Mouse (Mus musculus): ENCODE measurements at regions not wholly inside any gene's neighbourhood (a gene's known extent, or its start where the extent isn't known, plus 50 kb on each side); places are given as distances from the start of the nearest gene placed in this dataset.

DNA sequence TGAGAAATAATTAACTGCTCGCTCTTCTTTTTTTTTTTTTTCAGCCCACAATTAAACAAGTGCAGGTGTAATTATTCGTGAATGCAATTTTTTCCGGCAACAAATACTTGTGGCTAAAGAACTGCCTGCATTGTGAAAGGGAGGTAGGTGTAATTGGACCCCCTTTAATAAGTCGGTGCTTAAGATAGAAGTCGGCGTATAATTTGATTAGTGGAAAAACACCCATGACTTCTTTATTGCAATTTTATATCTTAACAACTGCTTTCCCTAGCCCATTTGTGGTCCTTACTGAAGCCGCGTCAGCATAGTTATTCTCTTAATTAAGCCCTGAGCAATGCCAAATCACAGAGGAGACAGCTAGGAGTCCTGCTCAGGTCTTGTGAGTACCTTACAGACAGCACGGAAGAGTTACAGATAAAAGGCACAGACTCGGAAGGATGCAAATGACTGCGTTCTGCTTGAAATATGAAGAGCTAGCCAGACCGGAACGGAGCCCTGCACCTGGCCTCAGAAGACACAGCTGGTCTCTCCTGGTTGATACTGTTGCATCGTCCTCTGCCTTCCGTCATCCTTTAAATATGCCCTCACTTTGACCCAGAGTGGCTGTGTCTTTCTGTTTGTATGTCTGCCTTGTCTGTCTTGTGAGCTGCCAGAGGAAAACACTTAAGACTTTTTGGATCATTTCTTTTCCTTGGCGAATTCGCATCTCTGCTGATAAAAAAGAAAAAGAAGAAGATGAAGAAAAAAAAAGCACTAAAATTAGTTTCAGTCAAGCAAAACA is 69.5 kb upstream of the Cpm start:
- 67% methylated on average over 17 of the region's 17 CpGs for WGBS
- no peaks in the 10 kb centered on the region for H3K4me1 ChIP-seq (replicated peaks)
- H3K27ac ChIP-seq (ENCODE audit: poor library complexity, severe bottlenecking) = no peak overlapping the region
- H3K9ac ChIP-seq = no peak overlapping the region
- H3K27me3 ChIP-seq (replicated peaks) = peaks cover 3% of the 10 kb centered on the region; the same call in 1 of the 2 replicates
- no peak overlapping the region for H3K4me2 ChIP-seq
- no peaks in the 10 kb centered on the region for H3K36me3 ChIP-seq
- ATAC-seq (ENCODE audit: insufficient number of reproducible peaks, low FRiP score) = no peak
- no peaks in the 10 kb centered on the region for H3K9me3 ChIP-seq (replicated peaks)
- no peak overlapping the region for H3K4me3 ChIP-seq

DNA sequence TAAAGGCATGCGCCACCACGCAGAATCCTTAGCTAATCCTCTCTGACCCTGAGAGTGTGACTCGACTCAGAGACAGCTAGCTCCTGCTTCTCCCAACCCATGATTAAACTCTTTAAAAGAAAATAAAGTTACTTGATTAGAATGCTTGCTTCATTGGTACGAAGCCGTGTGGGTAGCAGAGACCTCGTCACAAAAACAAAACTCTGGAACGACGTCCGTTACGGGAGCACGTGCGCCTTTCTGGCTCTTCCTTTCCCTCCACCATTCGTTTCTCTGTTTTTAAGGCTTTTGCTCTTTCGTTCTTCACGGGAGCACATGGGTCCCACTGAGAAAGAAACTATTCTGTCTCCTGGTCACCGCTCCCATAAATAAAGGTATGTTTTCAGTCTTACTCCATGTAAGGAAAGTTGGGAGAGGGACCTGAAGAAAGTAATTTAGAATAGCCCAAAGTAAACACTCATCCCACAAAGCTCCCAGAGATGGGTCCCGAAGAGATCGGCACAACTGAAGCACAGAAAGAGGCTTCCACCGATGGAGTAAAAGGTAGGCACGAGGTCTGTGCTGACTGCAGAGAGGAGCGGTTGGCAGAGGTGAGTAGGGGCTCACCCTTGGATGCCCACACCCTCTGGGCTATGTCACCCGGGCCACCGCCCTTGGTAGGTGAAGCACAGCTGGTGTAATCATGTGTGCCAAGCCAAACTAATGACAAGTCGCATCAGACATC is 70.2 kb upstream of the Cpm start:
- no peaks in the 10 kb centered on the region for H3K36me3 ChIP-seq
- H3K27me3 ChIP-seq (replicated peaks) = peaks cover 6% of the 10 kb centered on the region; the same call in 1 of the 2 replicates
- H3K27ac ChIP-seq (ENCODE audit: poor library complexity, severe bottlenecking) = no peak overlapping the region
- WGBS = 87% methylated on average over 24 of the region's 24 CpGs
- H3K9me3 ChIP-seq (replicated peaks) = no peaks in the 10 kb centered on the region
- no peak for ATAC-seq (ENCODE audit: insufficient number of reproducible peaks, low FRiP score)
- no peak overlapping the region for H3K4me3 ChIP-seq
- H3K9ac ChIP-seq = no peak overlapping the region
- H3K4me1 ChIP-seq (replicated peaks) = no peaks in the 10 kb centered on the region
- H3K4me2 ChIP-seq = no peak overlapping the region

DNA sequence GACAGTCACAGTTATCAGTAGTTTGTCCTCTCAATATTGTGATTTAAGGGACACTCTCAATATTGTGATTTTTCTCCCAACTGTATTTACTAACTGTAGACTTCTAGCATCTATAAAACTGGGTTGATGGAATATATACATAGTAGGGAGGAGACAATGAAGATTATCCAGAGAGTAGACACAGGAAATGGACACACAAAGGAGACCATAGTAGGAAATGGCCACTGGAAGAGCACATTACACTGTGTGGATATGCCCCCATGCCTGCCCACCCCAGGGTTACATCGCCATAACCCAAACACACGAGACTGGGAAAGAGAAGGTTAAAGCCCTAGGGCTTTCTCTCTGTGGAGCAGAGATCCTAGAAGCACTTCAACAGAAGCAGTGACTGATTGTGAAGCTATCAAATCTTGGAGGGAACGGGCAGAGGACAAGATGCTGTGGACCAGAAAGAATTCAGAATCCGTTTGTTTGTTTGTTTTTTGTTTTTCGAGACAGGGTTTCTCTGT is 71.0 kb upstream of the Cpm start:
- H3K27me3 ChIP-seq (replicated peaks) = peaks cover 6% of the 10 kb centered on the region; the same call in 1 of the 2 replicates
- H3K9ac ChIP-seq = no peak overlapping the region
- H3K27ac ChIP-seq (ENCODE audit: poor library complexity, severe bottlenecking) = no peak overlapping the region
- H3K36me3 ChIP-seq = no peaks in the 10 kb centered on the region
- WGBS = 70% methylated on average over 5 of the region's 5 CpGs
- no peaks in the 10 kb centered on the region for H3K9me3 ChIP-seq (replicated peaks)
- H3K4me2 ChIP-seq = no peak overlapping the region
- no peaks in the 10 kb centered on the region for H3K4me1 ChIP-seq (replicated peaks)
- H3K4me3 ChIP-seq = no peak overlapping the region
- no peak for ATAC-seq (ENCODE audit: insufficient number of reproducible peaks, low FRiP score)

DNA sequence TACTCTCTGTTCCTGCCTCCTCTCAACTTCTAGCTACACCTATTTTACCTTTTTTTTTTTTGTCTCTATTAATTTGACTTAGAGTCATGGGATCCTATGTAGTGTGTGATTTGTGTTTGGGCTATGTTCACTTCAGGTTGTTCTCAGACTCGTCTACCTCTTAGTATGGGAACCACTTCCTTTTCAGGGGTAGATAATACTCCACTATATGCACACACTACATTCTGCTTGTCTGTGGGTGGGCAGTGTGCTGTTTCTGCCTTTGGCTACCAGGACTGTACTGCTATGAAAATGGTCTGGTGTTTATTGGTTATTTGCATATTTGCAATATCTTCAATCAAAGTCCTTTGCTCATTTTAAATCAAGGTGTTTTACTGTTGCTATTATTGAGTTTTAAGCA is 71.6 kb upstream of the Cpm start:
- no peak overlapping the region for H3K4me3 ChIP-seq
- no peaks in the 10 kb centered on the region for H3K4me1 ChIP-seq (replicated peaks)
- 84% methylated on average over 1 of the region's 1 CpGs for WGBS

DNA sequence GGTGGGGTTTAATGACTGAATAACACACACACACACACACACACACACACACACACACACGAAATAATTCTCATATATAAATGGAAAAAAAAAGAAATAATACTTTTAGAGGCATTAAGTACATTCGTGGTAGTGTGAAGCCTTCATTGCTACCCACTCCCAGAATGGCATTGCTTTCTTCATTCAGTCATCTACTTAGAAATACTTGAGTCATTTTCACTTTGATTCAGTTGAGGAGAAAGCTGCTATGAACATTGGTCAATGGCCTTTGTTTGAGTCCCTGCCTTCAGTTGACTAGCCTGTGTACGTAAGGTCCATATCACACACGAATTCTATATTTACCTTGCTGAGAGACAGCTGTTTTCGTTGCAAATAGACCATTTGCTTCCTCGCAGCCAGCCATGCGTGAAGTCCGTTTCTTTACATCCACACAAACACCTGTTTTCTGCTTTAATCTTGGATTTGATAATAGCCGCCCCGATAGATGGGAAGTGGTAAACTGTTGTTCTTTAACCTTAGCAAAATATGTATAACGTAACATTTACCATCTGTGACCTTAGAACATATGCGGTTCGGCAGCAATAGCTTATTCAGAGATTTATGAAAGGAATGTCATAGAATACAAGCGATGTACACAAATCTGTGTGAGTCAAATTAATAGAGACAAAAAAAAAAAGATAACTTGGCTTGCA is 72.3 kb upstream of the Cpm start:
- no peaks in the 10 kb centered on the region for H3K36me3 ChIP-seq
- WGBS = 80% methylated on average over 14 of the region's 14 CpGs
- H3K4me2 ChIP-seq = no peak overlapping the region
- ATAC-seq (ENCODE audit: insufficient number of reproducible peaks, low FRiP score) = no peak
- H3K4me1 ChIP-seq (replicated peaks) = no peaks in the 10 kb centered on the region
- no peak overlapping the region for H3K4me3 ChIP-seq
- H3K27me3 ChIP-seq (replicated peaks) = peaks cover 6% of the 10 kb centered on the region; the same call in 1 of the 2 replicates
- no peak overlapping the region for H3K9ac ChIP-seq
- H3K9me3 ChIP-seq (replicated peaks) = no peaks in the 10 kb centered on the region
- no peak overlapping the region for H3K27ac ChIP-seq (ENCODE audit: poor library complexity, severe bottlenecking)

More for the DNA sequence above, 71.6 kb upstream of the Cpm start:
- H3K9ac ChIP-seq = no peak overlapping the region
- peaks cover 6% of the 10 kb centered on the region; the same call in 1 of the 2 replicates for H3K27me3 ChIP-seq (replicated peaks)
- no peaks in the 10 kb centered on the region for H3K9me3 ChIP-seq (replicated peaks)
- no peak overlapping the region for H3K27ac ChIP-seq (ENCODE audit: poor library complexity, severe bottlenecking)
- no peak overlapping the region for H3K4me2 ChIP-seq
- no peak for ATAC-seq (ENCODE audit: insufficient number of reproducible peaks, low FRiP score)
- no peaks in the 10 kb centered on the region for H3K36me3 ChIP-seq

DNA sequence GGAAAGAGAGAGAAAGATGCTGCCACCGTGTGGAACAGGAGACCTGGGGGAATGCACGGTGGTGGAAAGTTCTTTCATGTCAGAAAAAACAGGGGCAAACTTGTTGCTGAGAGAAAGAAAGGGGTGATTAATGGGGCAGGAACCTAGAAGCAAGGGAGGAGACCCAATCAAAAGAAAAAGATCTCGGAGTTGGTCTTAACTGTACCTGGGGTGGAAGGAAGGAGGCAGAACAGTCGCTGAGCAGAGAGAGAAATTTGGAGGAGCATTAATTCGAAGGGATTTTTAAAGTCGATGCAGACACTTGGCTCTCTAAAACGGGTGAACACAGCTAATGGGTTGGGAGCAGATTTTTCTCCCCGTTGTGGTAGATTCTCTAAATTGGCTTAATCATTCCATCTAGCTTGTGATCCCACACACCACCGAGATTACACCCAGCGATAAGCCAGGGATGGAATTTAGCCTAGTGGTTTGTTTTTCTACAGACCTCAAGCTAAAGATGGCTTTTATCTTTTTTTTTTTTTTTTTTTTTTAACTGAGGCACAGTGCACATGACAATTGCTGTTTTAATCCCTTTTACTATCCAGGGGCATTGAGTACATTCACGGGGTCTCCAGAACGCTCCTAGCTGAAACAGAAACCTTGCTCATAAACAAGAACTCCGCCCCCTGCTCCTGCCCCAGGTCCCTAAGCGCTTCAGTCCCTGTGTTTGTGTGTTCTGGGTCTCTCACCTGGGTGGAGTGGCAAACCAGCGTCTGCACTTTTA is 73.1 kb upstream of the Cpm start:
- WGBS = 45% methylated on average over 15 of the region's 15 CpGs

DNA sequence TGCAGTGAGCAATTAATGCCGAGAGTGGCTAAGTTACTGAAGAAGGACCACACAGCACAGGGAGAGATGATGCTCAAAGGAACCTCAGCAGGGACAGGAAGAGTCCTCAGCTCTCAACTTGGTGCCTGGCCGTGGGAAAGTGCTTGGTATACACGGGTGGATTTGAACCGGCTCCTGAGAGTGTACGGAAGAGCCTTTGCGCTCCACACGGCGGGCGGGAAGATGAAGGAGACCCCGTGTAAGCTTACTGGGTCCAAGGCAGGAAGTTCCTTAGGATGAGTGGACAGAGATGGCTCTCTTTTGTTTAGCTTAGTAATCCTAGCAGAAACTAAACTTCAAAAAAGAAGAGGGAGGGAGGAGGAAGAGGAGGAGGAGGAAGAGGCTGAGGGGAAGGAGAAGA is 73.8 kb upstream of the Cpm start:
- ATAC-seq (ENCODE audit: insufficient number of reproducible peaks, low FRiP score) = no peak
- Histone ChIP-seq H3K4me3 (no peak overlapping the region), H3K36me3 (no peaks in the 10 kb centered on the region), H3K9ac (no peak overlapping the region), H3K27ac (ENCODE audit: poor library complexity, severe bottlenecking) (no peak overlapping the region), H3K4me2 (no peak overlapping the region), H3K9me3 (replicated peaks) (0 out of 2 replicates have a peak, but pooled peaks cover 5% of the 10 kb centered on the region), H3K4me1 (replicated peaks) (no peaks in the 10 kb centered on the region), H3K27me3 (replicated peaks) (peaks cover 6% of the 10 kb centered on the region; the same call in 1 of the 2 replicates)
- 82% methylated on average over 10 of the region's 10 CpGs for WGBS

More for the DNA sequence above, 73.1 kb upstream of the Cpm start:
- no peak for ATAC-seq (ENCODE audit: insufficient number of reproducible peaks, low FRiP score)
- no peaks in the 10 kb centered on the region for H3K36me3 ChIP-seq
- H3K9me3 ChIP-seq (replicated peaks) = 0 out of 2 replicates have a peak, but pooled peaks cover 4% of the 10 kb centered on the region
- no peak overlapping the region for H3K4me3 ChIP-seq
- H3K4me1 ChIP-seq (replicated peaks) = no peaks in the 10 kb centered on the region
- no peak overlapping the region for H3K9ac ChIP-seq
- H3K4me2 ChIP-seq = no peak overlapping the region
- no peak overlapping the region for H3K27ac ChIP-seq (ENCODE audit: poor library complexity, severe bottlenecking)
- peaks cover 6% of the 10 kb centered on the region; the same call in 1 of the 2 replicates for H3K27me3 ChIP-seq (replicated peaks)

DNA sequence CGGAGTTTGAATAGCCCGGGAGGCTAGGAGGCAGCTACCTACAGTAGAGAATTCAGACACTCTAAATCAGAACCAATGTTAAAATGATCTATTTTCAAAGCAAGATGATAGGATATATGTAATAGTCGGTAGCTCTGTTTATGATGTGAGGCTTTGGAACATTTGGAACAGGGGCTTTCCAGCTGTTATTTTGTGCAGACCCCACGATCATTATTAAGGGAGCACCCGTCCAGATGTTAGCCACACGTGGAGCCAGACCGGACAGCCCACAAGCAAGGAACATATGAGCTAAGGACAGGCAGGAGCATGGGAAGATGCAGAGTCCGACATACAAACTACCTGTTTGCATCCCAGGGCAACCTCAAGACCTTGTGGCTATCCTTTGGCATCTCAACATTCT is 74.3 kb upstream of the Cpm start:
- Histone ChIP-seq H3K36me3 (no peaks in the 10 kb centered on the region), H3K4me3 (no peak overlapping the region), H3K27me3 (replicated peaks) (peaks cover 6% of the 10 kb centered on the region; the same call in 1 of the 2 replicates), H3K4me1 (replicated peaks) (no peaks in the 10 kb centered on the region), H3K4me2 (no peak overlapping the region), H3K9me3 (replicated peaks) (0 out of 2 replicates have a peak, but pooled peaks cover 5% of the 10 kb centered on the region), H3K9ac (no peak overlapping the region), H3K27ac (ENCODE audit: poor library complexity, severe bottlenecking) (no peak overlapping the region)
- 83% methylated on average over 8 of the region's 8 CpGs for WGBS
- no peak for ATAC-seq (ENCODE audit: insufficient number of reproducible peaks, low FRiP score)

DNA sequence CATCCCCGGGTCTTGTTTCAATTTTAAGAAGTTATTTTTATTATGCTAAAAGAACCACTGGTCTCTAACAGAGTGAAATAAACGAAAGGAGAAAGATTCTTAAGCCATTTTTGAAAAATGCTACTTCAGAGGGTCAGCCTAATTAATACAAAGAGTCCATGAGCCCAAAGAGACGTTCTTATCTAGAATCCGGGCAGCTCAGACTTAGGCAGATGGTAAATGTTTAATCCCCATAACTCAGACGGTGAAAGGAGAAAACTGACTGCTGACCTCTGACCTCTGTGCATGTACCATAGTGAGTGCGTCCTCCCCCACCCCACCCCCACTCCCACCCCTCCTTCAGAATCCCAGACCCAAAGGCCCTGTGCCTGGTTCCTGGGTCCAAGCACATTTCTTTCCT is 74.8 kb upstream of the Cpm start:
- no peak overlapping the region for H3K9ac ChIP-seq
- H3K4me3 ChIP-seq = no peak overlapping the region
- H3K36me3 ChIP-seq = no peaks in the 10 kb centered on the region
- H3K27ac ChIP-seq (ENCODE audit: poor library complexity, severe bottlenecking) = no peak overlapping the region
- 58% methylated on average over 6 of the region's 6 CpGs for WGBS
- no peaks in the 10 kb centered on the region for H3K4me1 ChIP-seq (replicated peaks)
- peaks cover 3% of the 10 kb centered on the region; the same call in 1 of the 2 replicates for H3K27me3 ChIP-seq (replicated peaks)
- ATAC-seq (ENCODE audit: insufficient number of reproducible peaks, low FRiP score) = no peak
- H3K4me2 ChIP-seq = no peak overlapping the region
- 0 out of 2 replicates have a peak, but pooled peaks cover 5% of the 10 kb centered on the region for H3K9me3 ChIP-seq (replicated peaks)
